Mouse (Mus musculus) heart, embryonic 14.5 days (tissue): ENCODE data around the gene Ndufb10. TPM values are rescaled to one million over a fixed set of nuclear protein-coding genes. Genes with fewer than 3 reads are reported as not detected.

Experiments used
- ATAC-seq: fragments of 200-750 bp; cut with Nextera tagmentation; 2 replicates; pipeline ENCODE4 v1.8.0; 2017; ENCODE audit warnings: low read depth, moderate TSS enrichment; ENCODE audit not compliant: insufficient number of reproducible peaks, insufficient read depth, low FRiP score
- H3K27ac ChIP-seq, 2 experiments: fragments of 200-500 bp in 1 of 2; fragments of 300-500 bp in 1 of 2; sonication (generic) in 1 of 2; replicated peaks in 1 of 2; 2 replicates each; pipeline ENCODE4 v1.5.1; 2012 to 2014; ENCODE audit warnings: low read depth in 2 of 2, low read length in 2 of 2, control low read depth in 1 of 2, mild to moderate bottlenecking in 1 of 2, mixed read lengths in 1 of 2; ENCODE audit not compliant: control insufficient read depth in 1 of 2, insufficient read depth in 1 of 2
- H3K27me3 ChIP-seq: fragments of 300-500 bp; sonication (generic); 2 replicates; pipeline ENCODE4 v1.6.1; 2014; ENCODE audit warnings: mild to moderate bottlenecking, low read length, control low read depth; ENCODE audit not compliant: control insufficient read depth, insufficient read depth
- H3K36me3 ChIP-seq: fragments of 300-500 bp; sonication (generic); 2 replicates; pipeline ENCODE4 v1.6.1; 2014; ENCODE audit warnings: mild to moderate bottlenecking, control low read depth, low read length, mixed read lengths; ENCODE audit not compliant: control insufficient read depth, insufficient read depth
- H3K4me1 ChIP-seq, 2 experiments: fragments of 200-500 bp in 1 of 2; fragments of 300-500 bp in 1 of 2; sonication (generic) in 1 of 2; 2 replicates each; pipeline ENCODE4 v1.6.1; 2012 to 2014; ENCODE audit warnings: low read length in 2 of 2, control low read depth in 1 of 2, mixed read lengths in 1 of 2; ENCODE audit not compliant: control insufficient read depth in 2 of 2, insufficient read depth in 2 of 2
- H3K4me2 ChIP-seq: fragments of 300-500 bp; sonication (generic); 2 replicates; pipeline ENCODE4 v1.6.1; 2014; ENCODE audit warnings: mild to moderate bottlenecking, low read length
- H3K4me3 ChIP-seq, 2 experiments: fragments of 200-500 bp in 1 of 2; fragments of 300-500 bp in 1 of 2; sonication (generic) in 1 of 2; 2 replicates each; pipeline ENCODE4 v1.5.1; 2012 to 2014; ENCODE audit warnings: low read length in 2 of 2, mild to moderate bottlenecking in 2 of 2, control low read depth in 1 of 2, low read depth in 1 of 2, moderate library complexity in 1 of 2; ENCODE audit not compliant: control insufficient read depth in 1 of 2, insufficient read depth in 1 of 2
- H3K9ac ChIP-seq: fragments of 300-500 bp; sonication (generic); 2 replicates; pipeline ENCODE4 v1.6.1; 2014; ENCODE audit warnings: mild to moderate bottlenecking, low read length
- H3K9me3 ChIP-seq: fragments of 300-500 bp; sonication (generic); 2 replicates; pipeline ENCODE4 v1.6.1; 2016; ENCODE audit warnings: low read length, control low read depth; ENCODE audit not compliant: control insufficient read depth
- WGBS: fragments of 180-500 bp; shearing (Covaris S2); extraction: QIAGEN DNeasy Blood & Tissue Kit; methylation state at CpG from one replicate; pipeline ENCODE4 v1.1.7; 2014; 5-methylcytosine and 5-hydroxymethylcytosine counted together
- polyA plus RNA-seq: library from polyadenylated mRNA; unstranded; fragments of >200 nt; fragmentation: Nextera tagmentation; extraction: Ambion mirVana; gene quantifications from 2 replicates; pipeline ENCODE4 v1.2.1, GENCODE M21; 2014

Ndufb10 gene
- polyA plus RNA-seq, 1 experiment from 2014 or later = 564 TPM

GRCm38 (mm10) chr17:24716166-24716682, 8.1 kb downstream of the Ndufb10 start:
- 90% methylated on average over 15 of the region's 15 CpGs for WGBS
- Histone ChIP-seq H3K27ac (no peak overlapping the region), H3K4me1 (peaks cover under 1 to 7% of the 10 kb centered on the region in 2 experiments; a peak in 2 of 4 replicates), H3K4me2 (no peak overlapping the region), H3K27me3 (no peaks in the 10 kb centered on the region), H3K4me3 (no peak overlapping the region), H3K9me3 (no peaks in the 10 kb centered on the region), H3K9ac (no peak overlapping the region), H3K36me3 (peaks cover 25% of the 10 kb centered on the region)
- ATAC-seq = no peak

- Histone ChIP-seq H3K27me3 (no peaks in the 10 kb centered on the region), H3K4me1 (peaks cover 0 to 6% of the 10 kb centered on the region in 2 experiments; a peak in 1 of 4 replicates), H3K9me3 (no peaks in the 10 kb centered on the region), H3K4me3 (no peak overlapping the region), H3K4me2 (no peak overlapping the region), H3K27ac (no peak overlapping the region), H3K9ac (no peak overlapping the region), H3K36me3 (0 out of 2 replicates have a peak, but pooled peaks cover 19% of the 10 kb centered on the region)
- no peak for ATAC-seq
- WGBS = 79% methylated on average over 6 of the region's 6 CpGs
Measured at GRCm38 (mm10) chr17:24715556-24715955, 8.7 kb downstream of the Ndufb10 start.

GRCm38 (mm10) chr17:24708646-24709045, 15.6 kb downstream of the Ndufb10 start:
- no peak for ATAC-seq
- no peaks in the 10 kb centered on the region for H3K9me3 ChIP-seq
- no peak overlapping the region for H3K27ac ChIP-seq
- 34% methylated on average over 2 of the region's 2 CpGs for WGBS
- H3K4me1 ChIP-seq = peaks cover 5 to 11% of the 10 kb centered on the region in 2 experiments; a peak in 3 of 4 replicates
- no peaks in the 10 kb centered on the region for H3K27me3 ChIP-seq
- H3K4me2 ChIP-seq = peak overlapping the region; percentile 84; the same call in 1 of the 2 replicates
- no peak overlapping the region for H3K9ac ChIP-seq
- no peak overlapping the region for H3K4me3 ChIP-seq
- H3K36me3 ChIP-seq = peaks cover 21% of the 10 kb centered on the region

GRCm38 (mm10) chr17:24707801-24708425, 16.4 kb downstream of the Ndufb10 start:
- H3K27ac ChIP-seq = peak overlapping the region; percentile 85
- no peaks in the 10 kb centered on the region for H3K27me3 ChIP-seq
- peak overlapping the region; percentile 86 for H3K9ac ChIP-seq
- no peak for ATAC-seq
- H3K36me3 ChIP-seq = peaks cover 28% of the 10 kb centered on the region
- H3K4me1 ChIP-seq = peaks cover 5 to 11% of the 10 kb centered on the region in 2 experiments; a peak in 3 of 4 replicates
- H3K4me2 ChIP-seq = peak overlapping the region; percentile 84
- 5% methylated on average over 24 of the region's 24 CpGs for WGBS
- peak overlapping the region; percentile 70 to 82 for H3K4me3 ChIP-seq
- H3K9me3 ChIP-seq = no peaks in the 10 kb centered on the region

DNA sequence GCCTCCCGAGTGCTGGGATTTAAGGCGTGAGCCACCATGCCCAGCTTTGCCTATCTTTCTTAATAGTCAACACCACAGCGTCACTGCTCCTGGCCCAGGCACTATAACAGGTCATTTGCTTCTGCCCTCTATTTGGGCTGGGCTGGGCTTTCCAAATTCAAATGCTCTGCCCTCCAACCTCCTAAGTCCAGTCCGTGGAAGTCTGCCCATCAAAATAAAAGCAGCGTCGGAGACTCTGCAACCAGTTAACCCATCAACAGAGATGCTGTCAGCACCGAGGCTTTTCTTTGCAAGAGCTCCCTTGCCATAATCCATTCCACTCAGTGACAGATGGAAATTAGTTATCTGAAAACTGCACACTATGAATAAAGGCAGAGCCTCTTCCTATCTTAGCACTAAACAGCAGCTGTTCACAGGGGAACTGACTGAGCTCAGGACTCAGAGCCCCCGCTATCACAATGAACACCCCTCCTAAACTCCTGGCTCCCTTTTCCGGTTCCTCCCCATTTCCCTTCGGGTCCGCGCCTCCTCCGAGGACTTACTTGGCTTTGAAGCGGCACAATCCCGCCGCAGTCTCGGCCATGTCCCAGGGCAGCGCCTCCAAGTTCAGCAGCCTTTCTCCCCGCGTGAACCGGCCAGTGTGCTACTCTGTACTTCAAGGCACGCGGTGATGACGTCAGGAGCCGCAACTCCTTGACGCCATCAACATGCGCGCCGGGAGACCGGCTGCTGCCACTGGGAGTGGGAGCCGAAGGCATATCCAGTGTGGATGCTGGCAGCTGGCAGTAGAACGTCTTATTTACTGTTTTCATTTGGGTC, 17.1 kb downstream of the Ndufb10 start, which contains the start of gene Tbl3:
Gene Tbl3 (minus strand): TSS at position 679 of the 819 bp plus-strand sequence.
- WGBS = 3% methylated on average over 32 of the region's 32 CpGs
- H3K4me2 ChIP-seq = peak within 1 kb of the TSS; percentile 84
- H3K36me3 ChIP-seq = peaks cover 35% of the 10 kb centered on the region
- no peaks in the 10 kb centered on the region for H3K27me3 ChIP-seq
- peak within 1 kb of the TSS; percentile 86 for H3K9ac ChIP-seq
- H3K4me3 ChIP-seq = peak within 1 kb of the TSS; percentile 70 to 82
- peak; percentile 80 for ATAC-seq
- H3K27ac ChIP-seq = peak within 1 kb of the TSS; percentile 85
- H3K4me1 ChIP-seq = peaks cover 5 to 11% of the 10 kb centered on the region in 2 experiments; a peak in 3 of 4 replicates
- H3K9me3 ChIP-seq = no peaks in the 10 kb centered on the region

- H3K9me3 ChIP-seq = no peaks in the 10 kb centered on the region
- peaks cover 48% of the 10 kb centered on the region for H3K36me3 ChIP-seq
- no peak overlapping the region for H3K27ac ChIP-seq
- no peak overlapping the region for H3K4me2 ChIP-seq
- WGBS = 88% methylated on average over 3 of the region's 3 CpGs
- ATAC-seq = no peak
- H3K9ac ChIP-seq = no peak overlapping the region
- H3K4me3 ChIP-seq = no peak overlapping the region
- H3K27me3 ChIP-seq = no peaks in the 10 kb centered on the region
- peaks cover 5 to 11% of the 10 kb centered on the region in 2 experiments; a peak in 3 of 4 replicates for H3K4me1 ChIP-seq
Measured at GRCm38 (mm10) chr17:24705821-24706220, 18.5 kb downstream of the Ndufb10 start.

- no peaks in the 10 kb centered on the region for H3K9me3 ChIP-seq
- no peaks in the 10 kb centered on the region for H3K27me3 ChIP-seq
- no peak overlapping the region for H3K27ac ChIP-seq
- no peak overlapping the region for H3K9ac ChIP-seq
- no peak for ATAC-seq
- WGBS = 89% methylated on average over 9 of the region's 9 CpGs
- peaks cover 65% of the 10 kb centered on the region for H3K36me3 ChIP-seq
- H3K4me2 ChIP-seq = no peak overlapping the region
- peaks cover 2 to 8% of the 10 kb centered on the region in 2 experiments; a peak in 3 of 4 replicates for H3K4me1 ChIP-seq
- no peak overlapping the region for H3K4me3 ChIP-seq
Measured at GRCm38 (mm10) chr17:24701251-24701650, 23.0 kb downstream of the Ndufb10 start.
